Mouse (Mus musculus) left cerebral cortex, adult 2 months (tissue): ENCODE measurements around the gene Rpl15. TPM values are rescaled to one million over a fixed set of nuclear protein-coding genes. Genes with fewer than 3 reads are reported as not detected.
A peak's percentile ranks its signal among the peaks of the same experiment; 100 is the strongest.

Experiments used
- DNase-seq, 2 experiments: peaks; one replicate each; pipeline ENCODE4 v3.0.0; 2021 to 2022; ENCODE audit warnings: low spot score in 2 of 2, mixed read lengths in 1 of 2; ENCODE audit errors: extremely low spot score in 1 of 2
- H3K27ac ChIP-seq: fragments of 200-600 bp; 2 replicates; pipeline ENCODE4 v1.8.1; 2022
- H3K4me3 ChIP-seq: fragments of 200-600 bp; 2 replicates; pipeline ENCODE4 v1.8.1; 2022
- CTCF ChIP-seq: fragments of 200-600 bp; IDR thresholded peaks from 2 replicates; pipeline ENCODE4 v1.8.1; 2022; ENCODE audit warnings: antibody characterized with exemption, mild to moderate bottlenecking, moderate library complexity
- intact Hi-C: fragments of 180-260 bp; cut with DNase I; formaldehyde crosslinking; loops from one replicate; pipeline ENCODE4 v1.15.1; 2025
- long read RNA-seq, 2 experiments: library from polyadenylated mRNA; stranded (forward); transcript quantifications; one replicate each; pipeline ENCODE4 v2.0.0; 2021; ENCODE audit warnings: borderline mapping rate in 2 of 2
- total RNA-seq, 2 experiments: library from RNA; stranded (reverse); gene quantifications; 2 replicates each; pipeline ENCODE4 v1.2.3; 2021

Gene Rpl15
- total RNA-seq, result 100 to 1,000 TPM; 339 to 400 TPM
- long read RNA-seq, experiment 1, transcript Rpl15-202 (4 exons, 1,922 nt), result major isoform, 41 of 60 reads
- long read RNA-seq, experiment 1, transcript Rpl15-201 (4 exons, 883 nt), result minor isoform, 9 of 60 reads
- long read RNA-seq, experiment 1, partial matches to known transcripts, result 2 of 60 reads
- long read RNA-seq, experiment 1, other reads (novel, unspliced or antisense), result 2 of 60 reads
- long read RNA-seq, experiment 2, transcript Rpl15-201 (4 exons, 883 nt), result minor isoform, 5 of 58 reads
- long read RNA-seq, experiment 2, transcript Rpl15-202 (4 exons, 1,922 nt), result major isoform, 40 of 58 reads
- long read RNA-seq, experiment 2, transcript Rpl15-204 (3 exons, 802 nt), result minor isoform, 7 of 58 reads
- long read RNA-seq, experiment 2, partial matches to known transcripts, result 0 of 58 reads
- long read RNA-seq, experiment 2, other reads (novel, unspliced or antisense), result 2 of 58 reads

GRCm38 (mm10) chr14:18270529-18271441, at the start of gene Rpl15, which contains the start of gene Nkiras1:
TSS of gene Rpl15 (minus strand) at chr14:18271391.
TSS of gene Nkiras1 (plus strand) at chr14:18271136.
- TF ChIP-seq CTCF, result peak; percentile 33
- peak; percentile 97 to 99 for DNase-seq
- intact Hi-C loops, result loop anchor here (1.0 to 2.0 kb wide), 3 partner anchors 31 to 61 kb away; partner anchors contain the start of genes Nr1d2 and Ube2e1

GRCm38 (mm10) chr14:18317457-18318411, 46.5 kb upstream of the Rpl15 start:
- no peak for TF ChIP-seq CTCF
- DNase-seq, result no peak
- no peak overlapping the region for H3K4me3 ChIP-seq
- intact Hi-C loops, result no loop called here
- H3K27ac ChIP-seq, result no peak overlapping the region

More at GRCm38 (mm10) chr14:18270529-18271441, at the start of gene Rpl15, which contains the start of gene Nkiras1:
- Histone ChIP-seq H3K4me3 (peak within 1 kb of the TSS; percentile 79), H3K27ac (peak within 1 kb of the TSS; percentile 96)

- DNase-seq, result no peak
- H3K4me3 ChIP-seq, result no peak overlapping the region
- H3K27ac ChIP-seq, result peak overlapping the region; percentile 83; the same call in 1 of the 2 replicates
- intact Hi-C loops, result no loop called here
- no peak for TF ChIP-seq CTCF
Measured at GRCm38 (mm10) chr14:18304165-18304564, 33.0 kb upstream of the Rpl15 start.

GRCm38 (mm10) chr14:18303262-18303661, 32.1 kb upstream of the Rpl15 start:
- Histone ChIP-seq H3K27ac (peak overlapping the region; percentile 83; the same call in 1 of the 2 replicates), H3K4me3 (no peak overlapping the region)
- peak; percentile 33 to 63 for DNase-seq
- intact Hi-C loops, result no loop called here
- TF ChIP-seq CTCF, result no peak

GRCm38 (mm10) chr14:18302750-18303149, 31.6 kb upstream of the Rpl15 start:
- intact Hi-C loops, result no loop called here
- Histone ChIP-seq H3K27ac (no peak overlapping the region), H3K4me3 (no peak overlapping the region)
- no peak for TF ChIP-seq CTCF
- no peak for DNase-seq

GRCm38 (mm10) chr14:18301591-18301990, 30.4 kb upstream of the Rpl15 start:
- no peak for TF ChIP-seq CTCF
- intact Hi-C loops, result no loop called here
- Histone ChIP-seq H3K4me3 (no peak overlapping the region), H3K27ac (no peak overlapping the region)
- no peak for DNase-seq

GRCm38 (mm10) chr14:18300676-18301075, 29.5 kb upstream of the Rpl15 start:
- H3K27ac ChIP-seq, result no peak overlapping the region
- intact Hi-C loops, result no loop called here
- DNase-seq, result no peak
- peak; percentile 18 for TF ChIP-seq CTCF
- no peak overlapping the region for H3K4me3 ChIP-seq

- DNase-seq, result no peak
- no peak overlapping the region for H3K4me3 ChIP-seq
- intact Hi-C loops, result no loop called here
- H3K27ac ChIP-seq, result no peak overlapping the region
- no peak for TF ChIP-seq CTCF
Measured at GRCm38 (mm10) chr14:18298874-18299273, 27.7 kb upstream of the Rpl15 start.

- intact Hi-C loops, result no loop called here
- TF ChIP-seq CTCF, result no peak
- no peak for DNase-seq
- Histone ChIP-seq H3K4me3 (no peak overlapping the region), H3K27ac (no peak overlapping the region)
Measured at GRCm38 (mm10) chr14:18297441-18297840, 26.2 kb upstream of the Rpl15 start.

- Histone ChIP-seq H3K4me3 (no peak overlapping the region), H3K27ac (peak overlapping the region; percentile 38; the same call in 1 of the 2 replicates)
- DNase-seq, result no peak
- no peak for TF ChIP-seq CTCF
- intact Hi-C loops, result no loop called here
Measured at GRCm38 (mm10) chr14:18292578-18292977, 21.4 kb upstream of the Rpl15 start.

- intact Hi-C loops, result no loop called here
- no peak for TF ChIP-seq CTCF
- no peak for DNase-seq
- Histone ChIP-seq H3K27ac (peak overlapping the region; percentile 60), H3K4me3 (no peak overlapping the region)
Measured at GRCm38 (mm10) chr14:18292111-18292510, 20.9 kb upstream of the Rpl15 start.
